Mouse (Mus musculus): ENCODE results near the gene Flot2. TPM values are rescaled to one million over a fixed set of nuclear protein-coding genes. Genes with fewer than 3 reads are reported as not detected.

The Flot2 gene
- total RNA-seq, 2 experiments from 2014 or later: 85.1 to 90.8 TPM

GRCm38 (mm10) chr11:78097077-78097476 is 59.3 kb downstream of the Flot2 start:
- intact Hi-C loops (cut with DNase I): no loop called here
- DNase-seq: no peak

DNA sequence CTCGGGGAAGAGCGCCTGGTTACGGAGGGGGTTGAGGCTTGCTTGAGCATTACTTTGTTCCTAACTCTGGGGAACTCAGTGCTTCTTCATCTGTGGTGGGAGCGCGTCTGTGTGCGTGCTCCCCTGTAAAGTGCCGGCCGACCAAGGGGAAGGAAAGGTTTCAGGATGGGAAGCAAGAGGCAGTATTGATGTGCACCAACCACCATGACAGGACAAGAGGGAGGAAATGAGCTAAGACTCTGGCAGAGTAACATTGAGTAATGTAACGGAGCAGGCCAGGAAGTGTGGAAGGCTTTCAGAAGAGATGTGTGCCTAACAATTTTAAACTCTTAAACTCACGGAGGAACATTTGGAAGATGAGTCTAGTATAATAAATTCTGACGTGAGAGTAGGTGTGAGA is 63.0 kb downstream of the Flot2 start:
- intact Hi-C loops (cut with DNase I): no loop called here
- DNase-seq: no peak

- DNase-seq: no peak
- intact Hi-C loops (cut with DNase I): no loop called here
These were observed 64.4 kb downstream of the Flot2 start for GRCm38 (mm10) chr11:78102142-78102541.

GRCm38 (mm10) chr11:78102958-78103747 is 65.4 kb downstream of the Flot2 start:
- DNase-seq: no peak
- intact Hi-C loops (cut with DNase I): no loop called here

DNA sequence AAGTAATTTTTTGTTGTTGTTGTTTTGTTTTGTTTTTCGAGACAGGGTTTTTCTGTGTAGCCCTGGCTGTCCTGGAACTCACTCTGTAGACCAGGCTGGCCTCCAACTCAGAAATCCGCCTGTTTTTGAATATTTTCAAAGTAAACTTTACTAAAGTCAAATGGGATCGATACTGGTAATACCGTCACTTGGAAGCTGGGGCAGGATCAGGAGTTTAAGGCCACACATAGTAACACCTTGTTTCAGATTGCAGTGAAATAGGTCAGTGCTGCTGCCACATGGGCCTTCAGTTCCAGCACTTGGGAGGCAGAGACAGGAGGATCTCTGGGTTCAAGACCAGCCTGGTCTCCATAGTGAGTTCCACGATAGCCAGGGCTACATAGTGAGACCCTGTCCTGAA is 66.8 kb downstream of the Flot2 start:
- intact Hi-C loops (cut with DNase I): no loop called here

More for the DNA sequence above, 66.8 kb downstream of the Flot2 start:
- DNase-seq: no peak

Small RNAs within 50 kb of the gene (microRNA-seq; reads per million reads assigned to microRNA genes)
- gene Mir144 (56.7 to 677 reads per million in 2 experiments), gene Mir451a (0 reads per million in 2 experiments), gene Mir451b (0 reads per million in 2 experiments)

Other genes with a start within 250 kb of the Flot2 start
- 1 to 10 TPM; 1.2 to 1.4 TPM for gene Pipox, start 143.8 kb upstream of the Flot2 start, total RNA-seq (2021)
- under 1 TPM; 0.22 to 0.64 TPM for gene Sez6, start 107.1 kb upstream of the Flot2 start, total RNA-seq (2021)
- 10 to 100 TPM; 39.5 to 41.7 TPM for gene Phf12, start 55.2 kb upstream of the Flot2 start, total RNA-seq (2021)
- 1 to 10 TPM; 4.9 to 7.4 TPM for gene Dhrs13, start 5.7 kb upstream of the Flot2 start, total RNA-seq (2021)
- gene Eral1, start 42.5 kb downstream of the Flot2 start, total RNA-seq (2021): 10 to 100 TPM; 22.8 to 23.6 TPM
- 10 to 100 TPM; 15.0 to 17.0 TPM for gene Fam222b, start 56.7 kb downstream of the Flot2 start, total RNA-seq (2021)
- 10 to 100 TPM; 17.5 to 21.0 TPM for gene Traf4, start 127.7 kb downstream of the Flot2 start, total RNA-seq (2021)
- gene Nek8, start 138.7 kb downstream of the Flot2 start, total RNA-seq (2021): 1 to 10 TPM; 4.5 to 5.4 TPM
- gene Tlcd1, start 138.8 kb downstream of the Flot2 start, total RNA-seq (2021): 1 to 10 TPM; 9.1 to 9.4 TPM
- gene Rpl23a, start 145.7 kb downstream of the Flot2 start, total RNA-seq (2021): 100 to 1,000 TPM; 965 to 994 TPM
- 10 to 100 TPM; 22.3 to 24.3 TPM for gene Rab34, start 150.5 kb downstream of the Flot2 start, total RNA-seq (2021)
- 1 to 10 TPM; 1.5 to 3.1 TPM for gene Proca1, start 155.5 kb downstream of the Flot2 start, total RNA-seq (2021)
- gene Sdf2, start 207.8 kb downstream of the Flot2 start, total RNA-seq (2021): 10 to 100 TPM; 46.4 to 50.6 TPM
- 10 to 100 TPM; 33.7 to 36.6 TPM for gene Supt6, start 208.1 kb downstream of the Flot2 start, total RNA-seq (2021)
- 100 to 1,000 TPM; 180 to 190 TPM for gene 2610507B11Rik, start 223.8 kb downstream of the Flot2 start, total RNA-seq (2021)

All from heart, postnatal 10 days (tissue).